Mouse (Mus musculus) heart, postnatal 0 days (tissue): Measurements from ENCODE around the gene Cnot8.

Experiments used
- CTCF ChIP-seq: IDR thresholded peaks from 2 replicates; pipeline ENCODE4 v1.5.1; 2016; ENCODE audit warnings: antibody characterized with exemption, control low read depth, low read depth
- EP300 ChIP-seq: IDR thresholded peaks from 2 replicates; pipeline ENCODE4 v1.6.1; 2016; ENCODE audit warnings: antibody characterized with exemption, low read depth

DNA sequence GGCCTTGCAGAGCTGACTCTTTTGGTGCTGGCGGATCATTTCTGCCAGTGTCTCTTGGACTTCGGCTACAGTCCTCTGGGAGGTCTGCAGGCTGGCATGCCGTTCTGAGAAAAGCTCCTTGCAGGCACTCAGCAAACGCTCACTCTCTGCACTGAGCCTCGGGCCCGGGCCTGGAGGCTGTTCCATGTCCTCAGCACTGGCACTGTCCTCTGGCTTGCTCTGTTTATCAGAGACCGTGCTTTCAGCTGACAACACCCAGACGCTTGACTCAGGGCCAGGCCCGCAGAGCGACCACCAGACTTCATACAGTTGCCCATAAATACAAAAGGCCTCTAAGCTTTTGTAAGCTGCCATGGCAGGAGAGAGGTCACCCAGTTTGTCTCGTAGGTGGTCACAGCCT is 21.1 kb downstream of the Cnot8 start:
- TF ChIP-seq EP300 = no peak
- no peak for TF ChIP-seq CTCF
